Mouse (Mus musculus) ES-Bruce4 (cell line): Measurements from ENCODE around the gene Xrcc3.

Experiments
- CTCF ChIP-seq: IDR thresholded peaks from one replicate; pipeline ENCODE4 v1.8.1; 2011; ENCODE audit warnings: low read depth, low read length
- EP300 ChIP-seq: IDR thresholded peaks from 2 replicates; pipeline ENCODE4 v1.6.1; 2011; ENCODE audit warnings: low read depth, low read length; ENCODE audit not compliant: insufficient read depth
- POLR2A ChIP-seq: IDR thresholded peaks from one replicate; pipeline ENCODE4 v1.8.1; 2011; ENCODE audit warnings: low read length; ENCODE audit not compliant: insufficient read depth

GRCm38 (mm10) chr12:111855448-111855847 lies 41.8 kb upstream of the Xrcc3 start:
- TF ChIP-seq POLR2A = no peak
- TF ChIP-seq EP300 = no peak
- TF ChIP-seq CTCF = no peak
